Mouse (Mus musculus) heart, adult 2 months (tissue): ENCODE results near the gene Krtap13.

ENCODE experiments used
- CTCF ChIP-seq: fragments of 200-600 bp; IDR thresholded peaks from 2 replicates; pipeline ENCODE4 v1.8.1; 2022; ENCODE audit warnings: antibody characterized with exemption, mild to moderate bottlenecking, moderate library complexity
- EP300 ChIP-seq: fragments of 200-500 bp; IDR thresholded peaks from 2 replicates; pipeline ENCODE4 v1.6.1; 2011; ENCODE audit warnings: low read depth, low read length, control low read depth; ENCODE audit not compliant: insufficient read depth
- POLR2A ChIP-seq: fragments of 200-500 bp; IDR thresholded peaks from 2 replicates; pipeline ENCODE4 v1.6.1; 2011; ENCODE audit warnings: mild to moderate bottlenecking, low read depth, low read length, control low read depth; ENCODE audit not compliant: insufficient read depth

GRCm38 (mm10) chr16:88710757-88711156, 40.7 kb downstream of the Krtap13 start:
- TF ChIP-seq POLR2A (no peak), CTCF (no peak), EP300 (no peak)
